Mouse (Mus musculus) left cerebral cortex, adult 11 months (tissue): ENCODE data around the gene Sult6b2.

Experiments used
- DNase-seq: peaks from one replicate; pipeline ENCODE4 v3.0.0; 2022; ENCODE audit warnings: low spot score

Sult6b2 gene

DNA sequence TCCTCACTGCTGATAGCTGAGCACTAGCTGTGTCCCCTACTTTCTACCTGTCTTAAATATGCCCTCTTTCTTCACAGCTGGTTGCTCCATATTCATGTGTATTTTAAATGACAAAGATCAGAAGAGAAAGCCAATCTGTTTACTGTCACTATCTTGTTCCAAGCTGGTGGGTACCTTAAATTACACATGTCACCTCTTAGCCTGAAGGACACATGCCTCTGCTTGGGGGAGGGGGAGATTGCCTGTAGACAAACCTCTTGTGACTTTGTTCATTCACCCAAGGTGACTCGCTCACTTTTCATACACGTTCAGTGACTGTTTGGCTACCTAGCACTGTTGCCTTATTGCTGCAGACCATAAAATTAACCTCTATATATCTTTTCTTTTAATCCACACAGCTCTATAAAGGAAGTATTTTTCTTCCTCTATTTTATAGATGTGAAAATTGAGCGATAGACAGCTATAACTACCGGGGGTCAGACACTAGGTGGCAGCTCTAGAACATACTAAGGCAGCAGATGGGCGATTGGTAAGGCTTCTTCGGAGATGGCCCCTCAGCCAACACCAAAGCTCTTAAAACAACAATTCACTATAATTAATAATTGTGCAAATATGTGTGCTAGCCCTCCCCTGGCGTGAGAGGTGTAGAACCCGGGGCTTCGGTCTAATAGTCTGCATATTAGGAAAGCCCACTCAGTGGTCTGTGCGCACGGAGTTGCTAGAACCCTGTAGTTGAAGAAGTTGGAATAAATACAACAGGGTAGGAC lies 25.1 kb downstream of the Sult6b2 start:
- peak; percentile 29 for DNase-seq

DNA sequence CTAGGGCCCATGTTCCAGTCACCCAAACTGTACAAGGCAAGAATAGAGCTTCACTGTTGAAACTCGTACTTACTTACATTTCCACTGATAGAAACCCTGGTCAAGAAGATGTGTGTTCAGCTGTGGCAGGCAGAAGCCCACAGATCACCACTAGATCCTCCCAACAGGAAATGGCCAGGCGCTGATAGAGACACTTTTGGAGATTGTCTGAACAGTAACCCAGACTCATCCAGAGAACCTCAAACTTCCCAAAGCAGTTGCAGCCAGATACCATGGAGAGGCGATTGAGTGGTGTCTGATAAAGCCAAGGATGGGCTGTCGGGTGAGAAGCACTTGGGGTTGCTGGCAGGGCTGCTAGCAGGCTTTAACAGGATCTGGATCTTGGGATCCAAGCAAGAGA lies 27.4 kb downstream of the Sult6b2 start:
- DNase-seq: no peak

DNA sequence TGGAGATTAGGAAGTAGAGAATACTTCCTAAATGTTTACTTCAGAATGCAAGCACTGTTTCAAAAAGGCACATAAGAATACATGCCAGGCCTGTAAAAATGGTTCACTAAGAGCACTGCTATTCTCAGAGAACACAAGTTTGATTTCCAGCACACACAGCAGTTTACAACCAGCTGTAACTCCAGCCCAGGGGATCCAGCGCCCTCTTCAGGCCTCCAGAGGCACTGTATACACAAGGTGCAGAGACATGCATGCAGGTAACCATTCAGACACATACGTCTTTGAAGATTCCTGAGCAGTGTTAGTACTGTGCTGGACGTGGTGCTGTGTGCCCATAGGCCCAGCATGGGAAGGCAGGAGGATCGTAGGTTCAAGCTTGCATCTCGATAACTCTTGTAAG lies 30.7 kb downstream of the Sult6b2 start:
- DNase-seq: no peak

DNA sequence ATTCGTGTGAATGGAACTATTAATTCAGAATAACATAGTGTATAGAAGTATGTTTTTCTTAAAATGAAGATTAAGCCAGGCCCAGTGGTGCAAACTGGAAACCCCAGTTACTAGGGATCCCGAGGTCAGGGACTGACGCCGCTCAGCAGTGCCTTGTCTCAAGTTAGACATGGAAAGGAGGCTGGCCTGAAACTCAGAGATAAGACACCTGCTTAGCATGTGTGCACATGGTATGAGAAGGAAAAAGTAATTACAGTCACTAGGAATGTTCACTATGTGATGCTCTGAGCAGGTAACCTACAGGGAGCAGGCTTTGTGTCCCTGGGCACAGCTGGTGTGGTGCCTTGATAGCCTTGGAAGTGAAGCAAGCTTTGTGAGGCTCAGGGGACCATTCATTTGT lies 32.7 kb downstream of the Sult6b2 start:
- no peak for DNase-seq

DNA sequence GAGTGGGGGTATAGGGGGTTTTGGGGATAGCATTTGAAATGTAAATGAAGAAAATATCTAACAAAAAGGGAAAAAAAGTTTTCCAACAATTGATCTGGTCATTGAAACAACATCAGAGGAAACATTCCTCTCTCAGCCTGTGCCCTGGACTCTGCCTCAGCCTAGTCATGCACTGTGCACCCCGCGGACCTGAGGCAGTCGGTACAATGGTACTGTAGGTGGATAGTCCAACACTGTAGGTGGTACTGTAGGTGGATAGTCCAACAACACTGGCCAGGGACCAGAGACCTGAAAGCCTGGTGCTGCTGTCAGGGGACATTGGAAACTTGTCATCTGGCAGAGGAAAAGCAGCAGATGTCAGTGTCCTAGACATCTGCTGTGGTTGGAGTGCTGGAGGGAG lies 34.4 kb downstream of the Sult6b2 start:
- no peak for DNase-seq

DNA sequence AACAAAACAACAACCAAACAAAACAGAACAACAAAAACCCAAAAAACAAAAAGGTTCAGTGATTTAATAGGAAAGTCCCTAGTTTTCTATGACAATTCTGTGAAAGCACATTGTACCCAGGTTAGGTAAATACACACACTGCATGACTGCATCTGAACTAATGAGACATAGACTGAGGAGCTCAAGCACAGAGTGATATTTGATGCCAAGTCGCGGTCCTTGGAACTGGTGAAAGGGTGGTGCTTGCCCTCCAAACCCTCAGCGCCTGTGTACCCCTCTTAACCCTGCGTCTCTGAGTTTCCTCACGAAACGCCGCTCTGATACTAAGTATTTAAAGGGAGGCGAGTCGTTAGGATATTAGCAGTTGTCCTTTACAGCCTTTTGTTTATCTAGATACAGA lies 37.0 kb downstream of the Sult6b2 start:
- no peak for DNase-seq

DNA sequence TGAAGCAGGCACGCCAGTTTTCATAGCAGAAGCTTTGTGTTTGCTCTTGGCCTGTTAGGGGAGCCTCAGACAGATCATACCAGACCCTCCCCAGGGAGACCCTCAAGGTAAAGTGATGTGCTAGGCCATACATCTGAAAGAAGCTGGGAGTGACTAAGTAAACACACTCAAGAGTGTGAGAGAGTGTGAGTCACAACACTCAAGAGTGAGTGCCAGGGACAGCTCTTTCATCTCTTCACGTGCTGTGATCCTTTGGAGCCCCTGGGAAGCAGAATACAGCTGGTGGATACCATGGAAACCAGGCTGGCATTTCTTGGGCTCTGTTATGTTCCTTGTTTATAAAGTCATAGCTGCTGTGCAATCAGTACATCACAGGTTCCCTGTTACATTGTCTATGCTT lies 39.4 kb downstream of the Sult6b2 start:
- DNase-seq: no peak

DNA sequence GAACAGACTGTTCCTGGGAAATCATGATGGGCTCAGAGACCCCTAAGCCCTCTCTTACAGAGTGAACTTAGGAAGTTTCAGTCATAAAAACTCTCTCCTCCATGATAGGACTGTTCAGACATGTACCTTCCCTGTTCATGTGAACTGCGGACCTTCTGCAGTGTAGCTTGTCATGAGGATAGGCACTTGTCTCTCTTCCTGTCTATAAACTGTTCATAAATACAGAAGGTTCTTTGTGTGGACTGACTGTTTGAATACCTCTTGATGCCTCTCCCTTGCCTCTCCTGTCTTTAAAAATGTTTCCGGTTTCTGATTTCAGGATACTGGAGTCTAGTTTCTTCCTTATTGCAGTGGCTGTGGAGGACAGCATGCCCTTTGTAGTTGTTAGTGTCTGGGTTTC lies 44.7 kb downstream of the Sult6b2 start:
- no peak for DNase-seq

DNA sequence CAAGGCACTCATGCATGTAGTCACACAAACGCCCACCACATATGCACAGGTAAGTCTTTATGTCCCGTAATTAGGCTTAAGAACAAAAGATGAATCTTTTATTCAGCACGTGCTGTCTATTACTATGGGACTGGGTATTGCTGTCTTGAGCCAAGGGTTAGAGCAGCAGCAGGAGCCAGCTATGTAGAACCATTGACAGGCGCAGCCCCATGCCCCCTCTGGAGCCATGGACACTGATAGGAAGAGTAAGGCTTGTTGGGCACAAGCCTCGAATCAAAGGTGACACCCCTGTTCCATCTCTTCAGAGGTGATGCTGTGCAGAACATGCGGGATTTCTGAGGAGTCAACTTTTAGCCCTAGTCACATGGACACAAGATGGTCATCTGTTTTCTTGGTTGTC lies 45.7 kb downstream of the Sult6b2 start:
- DNase-seq: no peak

DNA sequence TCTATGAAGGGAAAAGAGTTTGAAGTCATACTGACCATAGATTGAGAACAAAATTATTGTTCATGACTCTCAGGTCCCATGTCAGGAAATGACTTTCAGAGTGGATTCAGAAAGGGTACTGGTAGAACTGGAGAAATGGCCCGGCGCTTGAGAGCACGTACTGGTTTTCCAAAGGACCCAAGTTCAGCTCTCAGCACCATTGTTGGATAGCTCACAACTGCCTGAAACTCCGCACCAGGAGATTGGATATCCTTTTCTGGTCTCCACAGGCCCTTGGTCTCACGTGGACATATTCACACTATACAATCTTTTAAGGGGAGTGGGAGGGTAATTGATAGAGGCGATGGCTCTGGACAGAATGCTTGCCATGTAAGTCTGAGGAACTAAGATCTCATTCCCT lies 46.3 kb downstream of the Sult6b2 start:
- DNase-seq: no peak

DNA sequence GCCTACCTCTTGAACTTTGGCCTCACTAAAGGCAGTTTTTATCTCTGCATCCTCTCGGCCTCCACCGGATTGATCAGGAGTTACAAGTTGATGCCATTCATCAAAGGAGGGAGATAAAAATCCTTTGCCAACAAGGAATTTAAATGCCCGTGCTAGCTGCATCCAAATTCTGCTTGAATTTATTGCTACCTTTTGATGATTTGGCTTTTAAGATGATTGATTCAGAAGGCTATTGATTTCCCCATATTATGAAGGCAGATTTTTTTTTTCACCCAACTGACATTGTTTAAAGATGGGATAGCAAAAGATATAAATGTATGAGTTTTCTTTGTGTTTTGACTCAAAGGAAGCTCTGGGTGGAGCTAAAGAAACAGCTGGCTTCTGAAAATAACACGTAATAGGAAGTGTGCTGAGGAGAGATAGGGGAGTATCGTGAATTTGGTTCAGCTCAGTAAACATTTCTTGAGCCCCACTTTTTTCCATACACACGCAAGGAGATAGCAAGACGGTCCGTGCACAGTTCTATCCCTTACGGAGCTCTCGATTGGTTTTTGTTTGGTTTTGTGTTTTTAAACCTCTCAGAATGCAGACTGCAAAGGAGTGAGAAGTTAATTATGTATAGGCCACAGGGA lies 46.9 kb downstream of the Sult6b2 start:
- DNase-seq: no peak

DNA sequence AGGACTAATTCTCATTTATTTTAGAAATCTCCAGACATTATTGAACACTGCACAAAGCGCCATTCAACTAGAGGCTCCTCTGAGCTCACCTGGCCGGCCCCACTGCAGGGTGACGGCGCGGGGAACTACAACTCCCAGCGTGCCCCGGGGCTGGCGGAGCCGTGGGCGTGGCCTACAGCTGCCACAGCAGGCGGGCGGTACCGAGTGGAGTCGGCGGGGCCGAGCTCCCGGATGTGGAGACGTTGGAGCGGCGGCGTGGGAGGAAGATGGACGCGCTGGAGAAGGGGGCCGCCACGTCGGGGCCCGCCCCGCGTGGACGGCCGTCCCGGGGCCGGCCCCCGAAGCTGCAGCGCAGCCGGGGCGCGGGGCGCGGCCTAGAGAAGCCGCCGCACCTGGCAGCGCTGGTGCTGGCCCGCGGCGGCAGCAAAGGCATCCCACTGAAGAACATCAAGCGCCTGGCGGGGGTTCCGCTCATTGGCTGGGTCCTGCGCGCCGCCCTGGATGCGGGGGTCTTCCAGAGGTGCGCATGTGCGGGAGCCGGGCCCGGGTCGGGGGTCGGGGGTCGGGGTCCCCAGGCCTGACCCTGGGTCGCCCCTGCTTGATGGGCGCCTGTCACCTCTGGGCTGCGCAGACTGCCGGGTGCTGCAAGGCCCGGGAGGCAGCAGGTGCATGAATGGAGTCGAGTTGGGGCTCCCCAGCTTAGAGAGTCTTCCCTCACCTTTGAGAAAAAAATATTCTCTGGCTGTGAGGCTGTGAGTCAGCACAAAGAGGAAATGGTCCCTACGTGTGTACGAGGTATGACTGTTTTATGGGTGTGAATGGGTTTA lies 47.6 kb downstream of the Sult6b2 start, which contains the start of gene Cmas:
Cmas (plus strand) TSS at position 180 of the 827 bp plus-strand sequence.
- DNase-seq: peak; percentile 86

DNA sequence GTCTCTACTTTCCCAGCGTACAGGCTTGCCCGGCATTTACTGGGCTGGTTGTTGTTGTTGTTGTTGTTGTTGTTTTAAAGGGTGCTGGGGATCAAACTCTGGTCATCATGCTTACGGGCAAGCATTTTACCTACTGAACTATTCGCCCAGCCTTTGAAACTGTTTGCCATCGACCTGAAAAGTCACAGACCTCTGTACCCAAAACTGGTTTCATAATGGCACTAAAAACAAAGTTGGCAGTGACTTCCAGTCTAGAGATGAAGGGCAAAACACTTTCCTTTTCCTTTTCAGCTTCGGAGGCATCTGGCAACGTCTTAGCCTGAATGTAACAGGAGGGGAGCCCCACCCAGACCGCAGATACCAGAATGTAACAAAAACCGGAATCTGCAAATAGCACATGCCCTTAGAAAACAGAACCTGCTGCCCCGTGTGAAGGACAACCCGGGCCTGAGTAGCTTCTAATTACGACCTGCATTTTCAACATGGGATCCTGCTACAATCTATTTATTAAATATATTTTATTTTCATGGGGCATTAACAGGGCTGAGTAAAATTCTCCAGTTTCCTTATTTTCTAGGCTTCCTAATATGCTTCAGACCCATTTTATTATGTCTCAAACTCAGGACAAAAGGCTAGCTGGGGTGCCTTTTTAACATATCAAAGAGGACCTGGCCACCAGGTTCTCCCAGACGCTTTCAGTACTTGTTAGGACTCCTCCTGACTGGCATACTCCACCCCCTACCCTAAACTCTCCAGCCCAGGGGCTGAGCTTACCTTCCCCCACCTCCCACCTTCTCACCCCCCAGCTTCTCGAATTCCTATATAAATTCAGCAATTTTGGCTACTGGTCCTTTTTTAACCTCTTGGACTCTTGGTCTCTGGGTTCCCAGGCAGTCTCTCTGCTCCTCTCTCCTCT lies 51.7 kb downstream of the Sult6b2 start:
- no peak for DNase-seq

DNA sequence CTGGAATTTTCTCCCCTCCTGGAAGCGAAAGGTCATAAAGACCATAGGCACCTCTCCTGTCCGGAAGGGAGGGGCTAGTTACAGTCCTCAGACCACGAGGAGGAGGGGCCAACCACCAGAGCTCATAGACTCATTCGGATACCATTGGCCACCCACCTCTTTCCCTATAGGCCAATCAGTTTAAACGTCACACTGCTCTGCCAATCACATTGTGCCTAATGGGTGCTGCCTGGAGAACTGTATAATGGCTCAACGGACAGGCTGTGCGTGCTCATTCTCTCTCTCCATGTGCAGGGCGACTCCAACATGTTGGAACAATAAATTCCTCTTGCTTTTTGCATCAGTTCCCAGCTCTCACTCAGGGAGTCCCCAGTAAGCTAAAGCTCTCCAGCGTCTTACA lies 52.9 kb downstream of the Sult6b2 start:
- no peak for DNase-seq

DNA sequence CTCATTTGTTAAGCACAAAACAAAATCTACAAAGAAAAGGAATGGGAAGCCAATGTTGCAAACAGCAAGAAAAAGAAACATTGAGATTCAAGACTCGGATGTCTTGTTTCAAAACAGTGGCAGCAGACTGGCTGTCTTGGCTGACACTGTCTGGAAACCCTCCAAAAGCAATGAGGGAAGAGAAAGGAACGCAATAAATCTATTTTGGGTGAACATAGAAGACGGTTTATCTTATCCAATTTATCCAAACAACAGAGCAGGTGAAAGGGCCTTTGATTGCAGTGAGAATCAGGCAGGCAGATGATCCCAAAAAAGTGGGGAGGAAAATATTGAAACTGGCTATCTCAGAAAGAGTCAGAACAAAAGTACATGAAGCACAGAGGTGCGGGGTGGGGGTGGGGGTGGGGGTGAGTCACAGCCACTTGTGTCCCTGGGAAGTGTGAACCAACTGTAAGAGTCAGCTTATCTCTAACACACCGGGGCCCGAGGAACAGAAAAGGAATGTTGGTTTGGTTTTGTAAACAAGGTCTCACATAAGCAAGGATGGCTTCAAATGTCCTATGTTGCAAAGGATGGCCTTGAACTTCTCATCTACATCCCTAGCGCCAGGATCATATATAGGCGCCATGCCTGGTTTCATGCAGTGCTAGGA lies 56.1 kb downstream of the Sult6b2 start:
- no peak for DNase-seq

DNA sequence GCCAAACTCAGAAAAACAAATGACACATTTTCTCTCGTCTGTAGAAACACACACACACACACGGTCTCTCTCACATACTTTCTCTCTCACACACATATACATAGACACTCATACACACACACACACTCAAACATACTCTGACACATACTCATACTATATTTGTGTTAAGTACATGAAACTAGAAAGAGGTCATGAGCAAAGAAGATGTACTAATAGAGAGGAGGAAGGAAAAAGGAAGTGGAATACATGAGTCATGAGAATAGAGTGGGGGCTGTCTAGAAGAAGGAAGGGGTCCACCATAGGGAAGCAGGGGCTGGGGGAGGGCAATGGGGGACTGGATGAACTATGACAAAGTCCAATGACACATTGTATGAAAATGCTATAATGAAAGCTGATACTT lies 57.1 kb downstream of the Sult6b2 start:
- DNase-seq: no peak

DNA sequence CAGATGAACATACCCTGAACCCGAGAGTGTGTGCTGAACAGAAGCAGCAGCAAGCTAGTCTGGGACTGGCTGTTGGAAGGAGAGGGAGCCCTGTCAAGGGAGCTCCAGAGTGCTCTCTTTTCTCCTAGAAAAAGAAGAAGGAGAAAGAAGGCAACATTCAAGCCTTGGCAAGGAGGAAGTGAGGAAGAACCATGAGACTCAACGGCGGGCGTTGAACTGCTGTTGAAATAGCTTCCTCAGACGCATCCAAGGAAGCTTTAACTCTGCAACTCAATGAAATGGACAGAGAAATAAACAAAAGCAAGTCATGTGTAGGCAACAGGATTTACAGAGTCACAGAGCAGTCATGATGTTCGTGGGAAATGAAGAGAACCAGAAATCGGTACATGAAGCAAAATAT lies 57.5 kb downstream of the Sult6b2 start:
- no peak for DNase-seq

DNA sequence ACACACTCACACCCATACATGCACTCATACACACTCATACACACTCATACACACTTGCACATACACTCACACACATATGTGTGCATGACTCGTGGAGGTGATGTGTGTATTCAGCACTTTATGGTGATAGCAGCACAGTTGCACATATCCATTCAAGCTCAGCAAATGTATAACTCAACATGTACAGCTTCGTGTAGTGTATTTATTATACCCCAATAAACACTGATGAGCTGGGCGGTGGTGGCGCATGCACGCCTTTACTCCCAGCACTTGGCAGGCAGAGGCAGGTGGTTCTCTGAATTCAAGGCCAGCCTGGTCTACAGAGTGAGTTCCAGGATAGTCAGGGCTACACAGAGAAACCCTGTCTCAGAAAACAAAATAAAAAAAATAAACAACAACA lies 58.8 kb downstream of the Sult6b2 start:
- no peak for DNase-seq

DNA sequence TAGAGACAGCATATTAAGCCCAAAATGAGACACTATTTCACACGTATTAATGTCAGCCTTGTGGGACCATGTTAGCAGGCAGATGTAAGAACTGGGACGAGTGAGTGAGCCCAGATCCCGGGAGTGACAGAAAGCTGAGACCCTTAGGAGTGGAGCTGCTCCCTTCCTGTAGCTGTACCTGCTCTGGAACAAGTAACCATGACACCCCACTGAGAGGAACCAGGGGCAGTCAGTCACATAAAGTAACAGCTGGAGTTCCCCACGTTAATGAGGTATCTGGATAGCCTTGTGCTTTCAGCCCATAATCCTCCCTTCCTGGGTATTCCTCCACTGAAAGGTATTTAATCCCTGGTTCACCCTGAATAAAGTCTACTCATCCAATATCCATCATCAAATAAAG lies 61.1 kb downstream of the Sult6b2 start:
- no peak for DNase-seq

DNA sequence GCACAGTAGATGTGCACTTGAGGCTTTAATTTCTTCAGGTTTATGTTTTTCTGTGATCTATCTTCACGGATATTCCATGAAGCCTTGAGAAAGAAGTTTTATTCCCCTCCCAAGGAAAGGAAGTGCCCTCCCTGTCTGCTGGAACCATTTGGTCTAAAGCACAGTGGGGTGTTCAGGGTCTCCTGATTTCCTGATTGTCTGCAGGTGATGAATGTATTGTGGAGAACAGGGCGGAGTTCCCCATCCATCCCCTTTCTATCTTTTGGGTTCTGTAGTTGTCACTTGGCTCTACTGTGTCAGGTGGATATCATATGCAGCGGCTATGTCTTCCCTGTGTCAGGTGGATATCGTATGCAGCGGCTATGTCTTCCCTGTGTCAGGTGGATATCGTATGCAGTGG lies 62.5 kb downstream of the Sult6b2 start:
- DNase-seq: no peak

DNA sequence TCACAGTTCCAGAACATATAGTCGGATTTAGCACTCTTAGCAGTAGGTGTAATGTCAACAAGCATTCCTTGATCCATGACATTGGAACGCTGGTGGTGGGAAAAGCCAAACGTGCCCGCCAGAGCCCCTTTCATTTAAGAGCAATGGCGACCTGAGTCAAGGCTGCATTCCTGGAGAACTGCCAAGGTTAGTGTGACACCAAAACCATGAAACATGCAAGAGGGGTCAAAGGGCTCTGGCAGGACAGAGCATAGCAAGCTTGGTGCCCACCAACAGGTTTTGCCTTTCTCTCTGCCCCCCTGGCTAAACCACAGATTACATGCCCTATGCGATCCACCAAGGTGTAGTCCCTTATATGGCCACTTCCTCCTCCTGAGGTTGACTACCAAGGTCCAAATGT lies 65.7 kb downstream of the Sult6b2 start:
- no peak for DNase-seq
